Mouse (Mus musculus) ES-E14 (cell line): Measurements from ENCODE around the gene Il12b.

Experiments used
- CHD2 ChIP-seq: IDR thresholded peaks from 2 replicates; pipeline ENCODE4 v1.6.1; 2014; ENCODE audit warnings: mild to moderate bottlenecking, low read depth, low read length, inconsistent platforms
- MAFK ChIP-seq: IDR thresholded peaks from 2 replicates; pipeline ENCODE4 v1.6.1; 2014; ENCODE audit warnings: mild to moderate bottlenecking, low read depth, low read length, inconsistent platforms; ENCODE audit not compliant: insufficient read depth
- ZC3H11A ChIP-seq: IDR thresholded peaks from 2 replicates; pipeline ENCODE4 v1.6.1; 2012; ENCODE audit warnings: low read depth, mild to moderate bottlenecking, inconsistent platforms, low read length, borderline replicate concordance

DNA sequence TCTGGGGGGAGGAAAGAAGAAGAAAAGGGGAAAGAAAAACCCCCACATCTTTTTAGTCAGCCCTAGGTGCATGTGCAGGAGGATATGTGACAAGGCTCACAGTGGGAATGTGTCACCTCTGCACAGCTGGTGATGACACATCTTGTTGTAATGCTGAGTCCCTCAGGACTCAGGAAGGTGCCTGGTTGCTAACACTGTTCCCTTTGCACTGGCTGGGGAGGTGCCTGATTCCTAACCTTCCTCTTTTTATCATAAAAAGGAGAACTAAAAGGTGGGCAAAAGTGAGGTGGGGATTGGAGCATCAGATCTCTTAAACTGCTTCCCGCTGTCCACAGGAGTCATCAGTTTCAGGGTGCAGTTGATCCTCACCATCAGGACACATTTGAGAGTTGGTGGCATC lies 17.5 kb downstream of the Il12b start:
- TF ChIP-seq CHD2 (no peak), MAFK (no peak), ZC3H11A (no peak)
